Mouse (Mus musculus): ENCODE results near the gene Cd2bp2. TPM values are rescaled to one million over a fixed set of nuclear protein-coding genes. Genes with fewer than 3 reads are reported as not detected.

The Cd2bp2 gene
- polyA plus RNA-seq, 1 experiment from 2014 or later = 42.8 TPM

DNA sequence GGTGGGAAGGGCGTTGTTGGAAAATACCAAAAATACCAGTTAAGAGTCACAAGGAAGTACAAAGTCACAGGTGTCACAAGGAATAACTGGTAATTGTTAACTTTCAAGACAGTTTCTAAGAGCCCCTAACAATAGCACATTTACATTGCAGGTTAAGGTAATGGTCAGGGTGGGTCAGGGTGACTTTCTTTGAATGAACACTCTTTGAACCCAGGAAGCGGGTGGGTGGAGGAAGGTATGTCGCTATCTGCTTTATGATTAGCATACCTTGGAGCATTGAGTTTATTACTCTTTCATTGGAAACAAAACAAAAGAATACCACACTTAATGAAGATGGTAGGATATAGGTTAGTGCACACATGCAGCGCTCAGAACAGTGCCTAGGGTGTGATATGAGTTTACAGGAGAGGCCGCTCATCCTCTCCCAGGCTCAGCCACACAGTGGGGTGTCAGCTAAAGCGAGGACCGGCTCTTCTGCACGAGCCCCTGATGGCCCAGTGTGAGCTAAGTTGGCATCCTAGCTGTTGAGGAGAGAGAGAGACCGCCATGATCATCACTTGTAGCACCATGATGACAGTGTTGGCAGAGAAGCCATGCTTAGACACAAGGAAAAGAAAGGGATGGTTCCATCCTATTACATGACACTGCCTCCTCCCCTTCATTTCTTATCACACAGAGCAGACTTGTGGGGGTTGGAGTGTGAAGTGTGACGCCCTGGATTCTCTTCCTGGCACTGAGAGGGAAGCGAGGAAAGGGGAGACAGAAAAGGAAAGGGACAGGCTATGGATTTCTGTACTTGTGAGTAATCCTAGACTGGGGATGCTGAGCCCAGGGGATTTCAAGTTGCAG is 29.5 kb upstream of the Cd2bp2 start:
- H3K4me2 ChIP-seq (ENCODE audit: low read length) = no peak overlapping the region
- TF ChIP-seq CTCF (IDR thresholded peaks at IDR 0.05; ENCODE audit: low read depth) = no peak
- no peaks in the 10 kb centered on the region for H3K36me3 ChIP-seq (ENCODE audit: insufficient read depth, low read length)
- H3K4me3 ChIP-seq (replicated peaks; ENCODE audit: low read depth, low read length) = no peak overlapping the region
- ATAC-seq (replicated peaks; ENCODE audit: low FRiP score, low read depth) (no peak), DNase-seq (ENCODE audit: low spot score) (no peak)
- H3K4me1 ChIP-seq (replicated peaks; ENCODE audit: insufficient read depth, low read length) = no peaks in the 10 kb centered on the region
- no peak overlapping the region for H3K27ac ChIP-seq
- no peak overlapping the region for H3K9ac ChIP-seq (ENCODE audit: low read depth, low read length)
- H3K27me3 ChIP-seq (ENCODE audit: insufficient read depth, low read length) = no peaks in the 10 kb centered on the region
- no peaks in the 10 kb centered on the region for H3K9me3 ChIP-seq (replicated peaks; ENCODE audit: low read length)
- WGBS = 84% methylated on average over 11 of the region's 11 CpGs

DNA sequence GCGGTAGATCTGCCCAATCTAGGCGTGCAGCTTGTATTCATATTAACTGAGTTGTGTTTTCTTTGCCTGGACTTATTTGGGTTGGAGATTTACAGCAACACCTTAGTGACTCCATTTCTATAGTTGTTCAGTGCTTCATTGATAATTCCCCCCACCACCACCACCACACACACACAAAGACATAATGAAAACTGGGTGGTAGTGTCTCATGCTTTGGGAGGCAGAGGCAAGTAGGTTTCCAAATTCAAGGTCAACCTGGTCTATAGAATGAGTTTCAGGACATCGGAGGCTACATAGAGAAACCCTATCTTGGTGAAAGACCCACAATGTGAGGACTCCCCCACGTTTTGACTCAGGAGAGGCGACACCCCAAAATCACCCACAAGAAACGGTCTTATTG is 28.8 kb upstream of the Cd2bp2 start:
- ATAC-seq (replicated peaks; ENCODE audit: low FRiP score, low read depth) = no peak

DNA sequence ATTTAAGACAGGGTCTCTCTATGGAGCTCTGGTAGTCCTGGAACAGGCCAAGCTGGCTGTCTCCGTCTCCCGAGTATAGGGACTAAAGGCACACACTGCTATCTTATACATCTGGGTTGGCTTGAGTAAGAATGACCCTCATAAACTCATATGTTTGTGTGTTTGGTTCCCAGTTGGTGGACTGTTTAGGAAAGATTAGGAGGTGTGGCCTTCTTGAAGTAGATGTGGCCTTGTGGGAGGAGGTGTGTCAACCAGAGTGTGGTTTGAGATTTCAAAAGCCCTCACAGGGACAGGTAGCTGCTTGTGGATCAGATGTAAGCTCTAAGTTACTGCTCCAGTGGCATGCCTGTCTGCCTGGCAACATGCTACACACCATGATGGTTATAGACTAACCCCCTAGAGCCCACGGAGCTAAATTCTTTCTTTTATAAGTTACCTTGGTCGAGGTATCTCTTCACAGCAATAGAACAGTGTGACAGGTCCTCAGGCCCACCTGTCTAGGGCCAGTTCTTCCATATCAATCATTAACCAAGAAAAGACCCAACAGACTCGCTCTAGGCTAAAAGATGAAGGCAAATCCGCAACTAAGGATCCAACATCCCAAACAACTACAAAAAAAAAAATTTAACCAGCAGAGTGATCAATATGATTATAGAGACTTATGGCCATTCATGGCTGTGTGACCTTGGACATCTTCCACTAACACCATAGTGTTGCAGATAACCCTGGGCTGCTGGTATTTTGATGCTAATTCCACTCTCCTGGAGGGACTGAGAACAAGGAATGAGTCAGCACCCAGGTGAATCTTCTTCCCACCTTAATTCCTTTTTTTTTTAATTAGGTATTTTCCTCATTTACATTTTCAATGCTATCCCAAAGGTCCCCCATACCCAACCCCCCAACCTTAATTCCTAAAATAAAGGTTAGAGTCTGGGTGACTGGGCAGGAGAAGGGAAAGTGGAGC is 27.9 kb upstream of the Cd2bp2 start:
- WGBS = 73% methylated on average over 6 of the region's 6 CpGs
- DNase-seq (ENCODE audit: low spot score) = no peak

More for the DNA sequence above, 28.8 kb upstream of the Cd2bp2 start:
- 89% methylated on average over 6 of the region's 6 CpGs for WGBS
- Histone ChIP-seq H3K4me3 (replicated peaks; ENCODE audit: low read depth, low read length) (no peak overlapping the region), H3K27me3 (ENCODE audit: insufficient read depth, low read length) (no peaks in the 10 kb centered on the region), H3K27ac (no peak overlapping the region), H3K36me3 (ENCODE audit: insufficient read depth, low read length) (no peaks in the 10 kb centered on the region), H3K9me3 (replicated peaks; ENCODE audit: low read length) (no peaks in the 10 kb centered on the region), H3K9ac (ENCODE audit: low read depth, low read length) (no peak overlapping the region), H3K4me2 (ENCODE audit: low read length) (no peak overlapping the region), H3K4me1 (replicated peaks; ENCODE audit: insufficient read depth, low read length) (no peaks in the 10 kb centered on the region)
- DNase-seq (ENCODE audit: low spot score) = no peak
- TF ChIP-seq CTCF (IDR thresholded peaks at IDR 0.05; ENCODE audit: low read depth) = no peak

DNA sequence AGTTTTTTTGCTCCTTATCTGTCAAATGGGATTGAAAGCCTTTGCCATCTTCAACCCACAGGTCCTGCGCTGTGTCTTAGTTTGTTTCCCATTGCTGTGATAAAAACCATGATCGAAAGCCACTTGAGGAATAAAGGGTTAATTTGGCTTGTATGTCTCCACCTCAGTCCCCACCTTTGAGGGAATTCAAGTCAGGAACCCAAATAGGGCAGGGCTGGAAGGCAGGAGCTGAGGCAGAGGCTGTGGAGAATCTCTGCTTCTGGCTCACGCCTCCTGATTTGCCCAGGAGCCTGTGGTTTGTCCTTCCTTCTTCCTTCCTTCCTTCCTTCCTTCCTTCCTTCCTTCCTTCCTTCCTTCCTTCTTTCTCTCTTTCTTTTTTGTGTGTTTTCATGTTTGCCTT is 27.3 kb upstream of the Cd2bp2 start:
- H3K27ac ChIP-seq = no peak overlapping the region
- WGBS = 94% methylated on average over 3 of the region's 3 CpGs
- H3K9ac ChIP-seq (ENCODE audit: low read depth, low read length) = no peak overlapping the region
- H3K9me3 ChIP-seq (replicated peaks; ENCODE audit: low read length) = no peaks in the 10 kb centered on the region
- H3K4me1 ChIP-seq (replicated peaks; ENCODE audit: insufficient read depth, low read length) = no peaks in the 10 kb centered on the region
- H3K27me3 ChIP-seq (ENCODE audit: insufficient read depth, low read length) = no peaks in the 10 kb centered on the region
- no peak for ATAC-seq (replicated peaks; ENCODE audit: low FRiP score, low read depth)
- H3K4me3 ChIP-seq (replicated peaks; ENCODE audit: low read depth, low read length) = no peak overlapping the region
- H3K36me3 ChIP-seq (ENCODE audit: insufficient read depth, low read length) = no peaks in the 10 kb centered on the region
- no peak for TF ChIP-seq CTCF (IDR thresholded peaks at IDR 0.05; ENCODE audit: low read depth)
- no peak overlapping the region for H3K4me2 ChIP-seq (ENCODE audit: low read length)
- DNase-seq (ENCODE audit: low spot score) = no peak

More for the DNA sequence above, 27.9 kb upstream of the Cd2bp2 start:
- no peaks in the 10 kb centered on the region for H3K36me3 ChIP-seq (ENCODE audit: insufficient read depth, low read length)
- H3K9ac ChIP-seq (ENCODE audit: low read depth, low read length) = no peak overlapping the region
- ATAC-seq (replicated peaks; ENCODE audit: low FRiP score, low read depth) = no peak
- H3K9me3 ChIP-seq (replicated peaks; ENCODE audit: low read length) = no peaks in the 10 kb centered on the region
- H3K4me3 ChIP-seq (replicated peaks; ENCODE audit: low read depth, low read length) = no peak overlapping the region
- H3K27me3 ChIP-seq (ENCODE audit: insufficient read depth, low read length) = no peaks in the 10 kb centered on the region
- H3K27ac ChIP-seq = no peak overlapping the region
- no peaks in the 10 kb centered on the region for H3K4me1 ChIP-seq (replicated peaks; ENCODE audit: insufficient read depth, low read length)
- TF ChIP-seq CTCF (IDR thresholded peaks at IDR 0.05; ENCODE audit: low read depth) = no peak
- H3K4me2 ChIP-seq (ENCODE audit: low read length) = no peak overlapping the region

DNA sequence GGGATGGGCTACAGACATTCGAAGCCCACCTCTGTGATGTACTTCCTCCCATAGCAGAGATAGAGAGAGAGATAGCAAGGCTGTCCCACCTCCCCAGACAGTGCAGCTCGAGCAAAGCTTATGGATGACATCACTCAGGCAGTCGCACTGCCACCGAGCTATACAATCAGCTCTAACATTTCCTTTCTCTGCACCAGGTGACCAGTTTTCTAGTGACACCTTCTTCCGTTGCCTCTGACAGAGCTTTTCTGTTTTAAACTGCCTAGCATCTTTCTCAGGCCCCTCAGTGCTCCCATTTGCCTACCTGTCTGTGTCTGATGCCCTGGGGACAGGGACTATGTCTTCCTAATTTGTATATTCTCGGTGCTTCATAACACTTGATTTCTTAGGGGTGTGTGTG is 24.6 kb upstream of the Cd2bp2 start:
- ATAC-seq (replicated peaks; ENCODE audit: low FRiP score, low read depth) (no peak), DNase-seq (ENCODE audit: low spot score) (no peak)
- no peak overlapping the region for H3K9ac ChIP-seq (ENCODE audit: low read depth, low read length)
- no peak for TF ChIP-seq CTCF (IDR thresholded peaks at IDR 0.05; ENCODE audit: low read depth)
- H3K4me2 ChIP-seq (ENCODE audit: low read length) = no peak overlapping the region
- no peaks in the 10 kb centered on the region for H3K4me1 ChIP-seq (replicated peaks; ENCODE audit: insufficient read depth, low read length)
- no peaks in the 10 kb centered on the region for H3K9me3 ChIP-seq (replicated peaks; ENCODE audit: low read length)
- no peak overlapping the region for H3K27ac ChIP-seq
- H3K27me3 ChIP-seq (ENCODE audit: insufficient read depth, low read length) = no peaks in the 10 kb centered on the region
- WGBS = 76% methylated on average over 6 of the region's 6 CpGs
- no peaks in the 10 kb centered on the region for H3K36me3 ChIP-seq (ENCODE audit: insufficient read depth, low read length)
- no peak overlapping the region for H3K4me3 ChIP-seq (replicated peaks; ENCODE audit: low read depth, low read length)

DNA sequence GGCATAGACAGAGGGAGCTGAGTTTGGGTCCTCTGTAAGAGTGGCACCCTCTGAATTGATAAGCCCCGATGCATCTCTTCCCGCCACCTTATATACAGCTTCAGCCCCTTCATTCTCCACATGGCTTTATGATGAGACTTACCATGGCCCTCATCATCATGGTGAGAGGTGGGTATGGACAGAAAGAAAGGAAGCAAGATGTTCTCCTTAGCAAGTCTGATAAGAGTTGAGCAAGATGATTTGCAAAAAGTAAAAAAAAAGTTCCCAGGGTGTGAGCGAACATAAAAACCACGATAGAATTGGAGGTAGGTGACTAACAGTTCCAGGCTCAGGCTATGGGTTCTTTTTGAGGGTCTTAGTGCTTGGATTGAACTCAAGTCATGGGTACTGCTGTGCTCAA is 22.8 kb upstream of the Cd2bp2 start:
- 90% methylated on average over 4 of the region's 4 CpGs for WGBS
- ATAC-seq (replicated peaks; ENCODE audit: low FRiP score, low read depth) = no peak
- Histone ChIP-seq H3K4me2 (ENCODE audit: low read length) (no peak overlapping the region), H3K27me3 (ENCODE audit: insufficient read depth, low read length) (no peaks in the 10 kb centered on the region), H3K4me1 (replicated peaks; ENCODE audit: insufficient read depth, low read length) (no peaks in the 10 kb centered on the region), H3K9ac (ENCODE audit: low read depth, low read length) (no peak overlapping the region), H3K27ac (no peak overlapping the region), H3K9me3 (replicated peaks; ENCODE audit: low read length) (no peaks in the 10 kb centered on the region), H3K4me3 (replicated peaks; ENCODE audit: low read depth, low read length) (no peak overlapping the region), H3K36me3 (ENCODE audit: insufficient read depth, low read length) (no peaks in the 10 kb centered on the region)
- DNase-seq (ENCODE audit: low spot score) = no peak
- no peak for TF ChIP-seq CTCF (IDR thresholded peaks at IDR 0.05; ENCODE audit: low read depth)
